Mouse (Mus musculus) ES-E14 (cell line): Measurements from ENCODE around the gene Prkar1a.

Experiments used
- CHD2 ChIP-seq: IDR thresholded peaks from 2 replicates; pipeline ENCODE4 v1.6.1; 2014; ENCODE audit warnings: mild to moderate bottlenecking, low read depth, low read length, inconsistent platforms
- HCFC1 ChIP-seq: IDR thresholded peaks from 2 replicates; pipeline ENCODE4 v1.6.1; 2012; ENCODE audit warnings: low read length, inconsistent platforms, borderline replicate concordance; ENCODE audit not compliant: insufficient read depth
- MAFK ChIP-seq: IDR thresholded peaks from 2 replicates; pipeline ENCODE4 v1.6.1; 2014; ENCODE audit warnings: mild to moderate bottlenecking, low read depth, low read length, inconsistent platforms; ENCODE audit not compliant: insufficient read depth
- ZC3H11A ChIP-seq: IDR thresholded peaks from 2 replicates; pipeline ENCODE4 v1.6.1; 2012; ENCODE audit warnings: low read depth, mild to moderate bottlenecking, inconsistent platforms, low read length, borderline replicate concordance
- ZNF384 ChIP-seq: IDR thresholded peaks from 2 replicates; pipeline ENCODE4 v1.6.1; 2012; ENCODE audit warnings: low read depth, low read length, inconsistent platforms

DNA sequence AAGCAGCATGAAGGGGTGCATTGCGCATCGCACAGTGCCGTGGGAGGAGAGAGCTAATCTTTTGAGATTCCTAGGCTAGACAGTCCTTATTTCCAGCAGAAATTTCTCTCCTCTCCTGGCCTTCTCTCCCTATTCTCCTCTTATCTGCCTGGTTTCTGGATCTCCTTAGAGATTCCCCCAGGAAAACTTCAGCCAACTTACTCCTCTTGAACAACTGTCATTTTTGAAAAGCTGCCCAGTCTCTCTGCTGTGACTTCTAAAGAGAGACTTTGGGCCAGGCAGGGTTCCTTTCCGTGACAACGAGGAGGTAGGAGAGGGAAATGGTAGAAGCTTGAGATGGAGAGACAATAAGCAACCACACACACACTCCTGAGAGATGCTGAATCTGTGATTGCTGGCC lies 68.2 kb downstream of the Prkar1a start:
- TF ChIP-seq ZNF384 (no peak), CHD2 (no peak), ZC3H11A (no peak), HCFC1 (no peak), MAFK (no peak)
